Mouse (Mus musculus) cortical plate, adult 2 months (tissue): ENCODE data around the gene Ripor2.

Experiments used
- CTCF ChIP-seq: fragments of 200-500 bp; IDR thresholded peaks from 2 replicates; pipeline ENCODE4 v1.5.1; 2011; ENCODE audit warnings: mild to moderate bottlenecking, control low read depth, low read length; ENCODE audit not compliant: insufficient read depth; ENCODE audit errors: extremely low read depth
- POLR2A ChIP-seq: fragments of 200-500 bp; IDR thresholded peaks from 2 replicates; pipeline ENCODE4 v1.6.1; 2011; ENCODE audit warnings: mild to moderate bottlenecking, low read length, control low read depth; ENCODE audit not compliant: insufficient read depth; ENCODE audit errors: extremely low read depth

DNA sequence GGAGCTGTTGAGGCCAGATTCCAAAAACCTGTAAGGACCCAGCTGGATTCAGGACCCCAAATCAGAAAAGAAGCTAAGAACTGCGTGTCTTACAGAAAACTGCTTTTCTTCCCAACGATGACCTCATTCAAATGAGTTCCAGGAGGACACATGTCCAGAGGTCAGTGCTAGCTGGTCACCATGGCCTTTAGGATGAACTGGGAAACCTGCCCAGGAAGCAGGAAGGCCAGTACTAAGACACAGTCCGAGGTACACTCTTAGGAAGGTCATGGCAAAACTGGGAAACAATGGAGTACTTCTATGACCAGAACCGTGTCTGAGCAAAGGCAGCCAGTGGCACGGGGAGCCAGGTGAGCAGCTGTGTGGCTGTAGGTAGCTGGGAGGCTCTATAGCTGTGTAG is 103.9 kb downstream of the Ripor2 start:
- TF ChIP-seq CTCF (no peak), POLR2A (no peak)
